Mouse (Mus musculus) bone marrow macrophage, adult 2 months (primary cell): Measurements from ENCODE around the gene Smad9.

Experiments
- CTCF ChIP-seq: IDR thresholded peaks from 2 replicates; pipeline ENCODE4 v1.5.1; 2012; ENCODE audit warnings: low read depth, mild to moderate bottlenecking, low read length, moderate library complexity
- POLR2A ChIP-seq: IDR thresholded peaks from 2 replicates; pipeline ENCODE4 v1.6.1; 2012; ENCODE audit warnings: mild to moderate bottlenecking, low read depth, low read length, borderline replicate concordance

DNA sequence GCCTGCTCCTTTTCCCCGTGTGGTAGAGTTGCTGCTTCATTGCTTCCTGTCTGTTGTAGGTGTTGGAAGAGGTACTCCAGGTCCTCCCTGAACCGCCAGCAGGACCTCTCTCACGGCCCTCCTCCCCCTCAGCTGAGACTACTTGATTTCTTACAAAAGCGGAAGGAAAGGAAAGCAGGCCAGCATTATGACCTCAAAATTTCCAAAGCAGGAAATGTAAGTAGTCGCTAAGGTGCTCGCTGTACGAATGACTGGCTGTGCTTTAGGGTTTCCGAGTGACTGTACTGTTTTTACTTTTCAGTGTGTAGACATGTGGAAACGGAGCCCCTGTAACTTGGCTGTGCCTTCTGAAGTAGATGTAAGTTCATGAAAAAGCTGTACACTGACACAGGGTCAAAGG lies 46.4 kb upstream of the Smad9 start:
- TF ChIP-seq CTCF (no peak), POLR2A (no peak)
